Mouse (Mus musculus) cortical plate, adult 2 months (tissue): ENCODE measurements around the gene Mndal.
"Not testable (repeated sequence)": the region's sequence is repeated elsewhere in the genome, so short reads cannot be mapped to it uniquely, and the experiment has no call there.

Experiments used
- CTCF ChIP-seq: fragments of 200-500 bp; IDR thresholded peaks from 2 replicates; pipeline ENCODE4 v1.5.1; 2011; ENCODE audit warnings: mild to moderate bottlenecking, control low read depth, low read length; ENCODE audit not compliant: insufficient read depth; ENCODE audit errors: extremely low read depth
- POLR2A ChIP-seq: fragments of 200-500 bp; IDR thresholded peaks from 2 replicates; pipeline ENCODE4 v1.6.1; 2011; ENCODE audit warnings: mild to moderate bottlenecking, low read length, control low read depth; ENCODE audit not compliant: insufficient read depth; ENCODE audit errors: extremely low read depth

GRCm38 (mm10) chr1:173853711-173854110 lies 88.6 kb downstream of the Mndal start:
- TF ChIP-seq CTCF, POLR2A: not testable (repeated sequence)
